Mouse (Mus musculus) liver, adult 2 months (tissue): Measurements from ENCODE around the gene Mettl26. TPM values are rescaled to one million over a fixed set of nuclear protein-coding genes. Genes with fewer than 3 reads are reported as not detected.

ENCODE experiments used
- DNase-seq: peaks from one replicate; pipeline ENCODE4 v3.0.0-alpha.2; 2011; ENCODE audit warnings: low read depth, low spot score; ENCODE audit errors: extremely low read depth
- H3K27ac ChIP-seq: fragments of 200-500 bp; replicated peaks from 2 replicates; pipeline ENCODE4 v1.5.1; 2012; ENCODE audit warnings: low read depth, mild to moderate bottlenecking, control low read depth, inconsistent platforms, low read length; ENCODE audit not compliant: insufficient read depth
- H3K27me3 ChIP-seq: fragments of 200-500 bp; 2 replicates; pipeline ENCODE4 v1.6.1; 2012; ENCODE audit warnings: mild to moderate bottlenecking, moderate library complexity, low read length, inconsistent platforms; ENCODE audit not compliant: control insufficient read depth, insufficient read depth
- H3K36me3 ChIP-seq: fragments of 200-500 bp; 2 replicates; pipeline ENCODE4 v1.6.1; 2012; ENCODE audit warnings: low read length, inconsistent platforms; ENCODE audit not compliant: control insufficient read depth, insufficient read depth
- H3K4me1 ChIP-seq: fragments of 200-500 bp; 2 replicates; pipeline ENCODE4 v1.6.1; 2011; ENCODE audit warnings: low read length; ENCODE audit not compliant: control insufficient read depth, insufficient read depth
- H3K4me3 ChIP-seq: fragments of 200-500 bp; 2 replicates; pipeline ENCODE4 v1.5.1; 2011; ENCODE audit warnings: low read depth, mild to moderate bottlenecking, control low read depth, low read length, moderate library complexity; ENCODE audit not compliant: insufficient read depth
- H3K79me2 ChIP-seq: fragments of 200-500 bp; 2 replicates; pipeline ENCODE4 v1.6.1; 2012; ENCODE audit warnings: inconsistent platforms, mild to moderate bottlenecking, low read length, moderate library complexity; ENCODE audit not compliant: control insufficient read depth, insufficient read depth
- H3K9ac ChIP-seq: fragments of 200-500 bp; 2 replicates; pipeline ENCODE4 v1.6.1; 2012; ENCODE audit warnings: low read depth, mild to moderate bottlenecking, control low read depth, inconsistent platforms, low read length
- CTCF ChIP-seq: fragments of 200-500 bp; IDR thresholded peaks from 2 replicates; pipeline ENCODE4 v1.5.1; 2011; ENCODE audit warnings: low read depth, low read length, control low read depth
- POLR2A ChIP-seq: fragments of 200-500 bp; IDR thresholded peaks from 2 replicates; pipeline ENCODE4 v1.6.1; 2011; ENCODE audit warnings: low read length, control low read depth; ENCODE audit not compliant: insufficient read depth; ENCODE audit errors: extremely low read depth
- WGBS: fragments of 180-500 bp; shearing (Covaris S2); methylation state at CpG from one replicate; pipeline ENCODE4 v1.1.7; 2018; 5-methylcytosine and 5-hydroxymethylcytosine counted together
- polyA plus RNA-seq: library from polyadenylated mRNA; depleted of rRNA; stranded (reverse); fragments of >200 nt; gene quantifications from 2 replicates; pipeline ENCODE4 v1.2.3, GENCODE M21; 2012
- total RNA-seq: library from RNA; depleted of rRNA; stranded (reverse); fragments of >200 nt; gene quantifications from 2 replicates; pipeline ENCODE4 v1.2.3, GENCODE M21; 2014

Gene Mettl26
- total and polyA plus RNA-seq, 2 experiments, result 131 to 415 TPM

DNA sequence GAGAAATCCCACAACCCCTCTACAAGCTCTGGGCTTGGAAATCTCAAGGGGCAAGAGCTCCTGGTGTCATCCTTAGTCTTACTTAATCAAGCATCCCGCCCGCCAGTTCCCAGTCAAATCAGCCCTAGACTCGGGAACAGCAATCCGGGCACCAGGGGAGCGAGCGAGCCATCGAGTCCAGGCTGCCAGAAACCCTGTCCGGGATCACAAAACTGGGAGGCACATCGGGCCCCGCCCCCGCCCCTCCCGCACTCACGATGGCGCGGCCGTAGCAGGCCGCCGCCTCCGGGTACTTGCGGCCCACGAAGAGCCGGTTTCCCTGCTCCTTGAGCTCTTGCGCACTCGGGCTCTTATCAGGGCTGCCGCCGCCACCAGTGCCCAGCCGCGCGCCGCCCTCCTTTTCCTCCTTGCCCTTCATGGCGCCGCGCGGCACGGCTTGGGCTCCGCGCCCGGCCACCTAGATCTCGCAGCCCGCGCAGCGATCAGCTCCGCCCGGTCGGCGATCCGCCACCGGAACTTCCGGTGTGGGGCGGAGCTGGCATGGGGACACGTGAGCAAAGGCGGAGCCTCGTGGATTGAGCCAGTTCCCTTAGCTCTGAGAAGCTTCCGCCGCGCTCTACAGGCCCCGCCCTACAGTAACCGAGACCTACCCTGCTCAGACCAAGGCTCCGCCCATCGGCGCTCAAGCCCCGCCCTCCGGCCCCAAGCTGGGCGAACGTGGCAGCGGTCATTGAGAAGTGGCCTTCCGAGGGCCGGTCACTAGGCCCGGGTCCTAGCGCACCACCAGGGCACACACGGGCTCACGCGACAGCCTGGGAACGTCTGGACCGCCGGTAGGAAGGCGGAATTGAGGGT lies 42.2 kb upstream of the Mettl26 start:
- Histone ChIP-seq H3K9ac (peak overlapping the region; percentile 94), H3K4me3 (peak overlapping the region; percentile 80), H3K27me3 (no peaks in the 10 kb centered on the region), H3K36me3 (0 out of 2 replicates have a peak, but pooled peaks cover 4% of the 10 kb centered on the region), H3K27ac (peak overlapping the region; percentile 97), H3K79me2 (peaks cover 26% of the 10 kb centered on the region), H3K4me1 (peaks cover 51% of the 10 kb centered on the region)
- TF ChIP-seq POLR2A, result peak; percentile 66
- 0 out of 2 replicates have a peak, but pooled peaks have one; percentile 2 for TF ChIP-seq CTCF
- under 1% methylated on average over 76 of the region's 77 CpGs for WGBS
- peak; percentile 96 for DNase-seq

DNA sequence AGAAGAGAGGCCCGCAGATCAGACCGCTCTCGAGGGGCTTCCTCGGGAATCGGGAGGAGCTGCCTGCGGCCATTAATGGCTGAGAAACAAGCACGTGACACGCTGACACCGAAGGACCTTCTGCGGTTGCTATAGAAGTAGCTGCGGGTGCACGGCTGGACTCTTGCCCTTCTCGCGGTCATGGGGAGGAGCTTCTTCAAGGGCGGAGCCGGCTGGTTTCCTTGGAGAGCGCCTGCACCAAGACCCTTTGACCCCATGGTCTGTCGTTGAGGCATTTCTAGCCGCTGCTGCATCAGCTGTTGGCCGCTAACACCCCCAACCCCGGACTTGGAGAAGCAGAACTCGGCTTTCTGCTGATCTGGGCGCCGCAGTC lies 41.6 kb upstream of the Mettl26 start, which contains the start of gene Stub1:
Stub1 (minus strand) TSS at position 114 of the 373 bp plus-strand sequence.
- no peak for TF ChIP-seq CTCF
- peak within 1 kb of the TSS; percentile 80 for H3K4me3 ChIP-seq
- no peaks in the 10 kb centered on the region for H3K27me3 ChIP-seq
- H3K27ac ChIP-seq, result peak within 1 kb of the TSS; percentile 97
- peak within 1 kb of the TSS; percentile 94 for H3K9ac ChIP-seq
- peaks cover 26% of the 10 kb centered on the region for H3K79me2 ChIP-seq
- peak; percentile 94 for DNase-seq
- WGBS, result under 1% methylated on average over 24 of the region's 24 CpGs
- peaks cover 56% of the 10 kb centered on the region for H3K4me1 ChIP-seq
- 0 out of 2 replicates have a peak, but pooled peaks cover 4% of the 10 kb centered on the region for H3K36me3 ChIP-seq

DNA sequence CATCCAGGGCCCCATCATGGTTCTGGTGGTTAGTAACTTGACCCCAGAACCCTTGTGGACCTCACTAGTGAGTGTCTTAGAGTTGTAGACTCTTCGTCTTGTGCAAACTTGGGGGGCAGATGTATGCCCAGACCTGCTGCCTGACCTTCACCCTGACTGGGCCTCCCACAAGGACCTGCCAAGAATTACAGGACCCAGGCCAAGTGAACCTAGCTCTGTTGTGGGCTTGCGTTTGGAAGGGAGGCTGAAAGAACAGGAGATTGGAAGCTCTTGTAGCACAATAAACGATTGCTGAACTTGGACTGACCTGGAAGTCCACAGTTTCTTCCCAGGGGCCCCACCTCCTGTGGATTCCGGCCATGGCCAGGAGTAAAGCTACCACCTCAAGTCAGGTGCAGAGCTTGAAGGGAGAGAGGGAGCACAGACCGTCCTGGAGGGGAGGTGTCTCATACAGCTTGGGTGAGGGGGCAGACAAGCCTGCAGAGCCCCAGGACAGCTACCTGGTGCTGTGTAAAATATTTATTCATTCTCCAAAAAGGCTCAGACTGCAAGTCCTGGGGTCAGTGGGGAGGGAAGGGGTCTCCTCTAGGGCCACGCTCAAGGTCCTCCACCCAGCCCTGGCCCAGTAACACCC lies 40.8 kb upstream of the Mettl26 start:
- 0 out of 2 replicates have a peak, but pooled peaks cover 4% of the 10 kb centered on the region for H3K36me3 ChIP-seq

DNA sequence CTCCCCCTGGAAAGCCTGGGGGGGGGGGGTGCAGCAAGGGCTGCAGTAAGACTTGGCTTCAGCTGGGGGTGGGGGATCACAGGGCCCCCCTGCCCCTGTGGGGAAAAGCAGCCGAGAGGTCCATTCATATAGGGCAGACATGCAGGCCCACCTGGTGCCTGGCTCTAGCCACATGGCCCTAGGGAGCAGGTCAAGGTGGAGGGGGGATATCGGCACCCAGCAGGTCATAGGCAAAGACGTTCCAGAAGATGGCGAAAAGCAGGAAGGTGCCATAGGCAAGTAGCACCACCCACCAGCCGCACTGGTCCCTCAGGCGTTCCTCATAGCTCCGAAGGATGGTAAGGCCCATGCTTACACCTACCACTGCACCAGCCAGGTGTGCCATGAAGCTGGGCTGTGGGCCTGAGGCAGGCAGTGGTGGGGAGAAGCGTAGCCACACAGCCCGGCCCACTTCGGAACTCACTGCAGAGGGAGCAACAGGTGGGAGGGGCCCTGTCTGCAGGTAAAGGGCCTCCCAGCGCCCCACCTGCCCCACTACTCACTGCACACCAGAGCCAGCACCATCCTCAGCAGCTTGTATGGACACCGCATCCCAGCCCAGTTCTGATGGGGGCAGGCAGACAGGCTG lies 40.2 kb upstream of the Mettl26 start:
- DNase-seq, result no peak
- H3K27me3 ChIP-seq, result no peaks in the 10 kb centered on the region
- 0 out of 2 replicates have a peak, but pooled peaks cover 4% of the 10 kb centered on the region for H3K36me3 ChIP-seq
- H3K79me2 ChIP-seq, result peaks cover 26% of the 10 kb centered on the region
- peaks cover 62% of the 10 kb centered on the region for H3K4me1 ChIP-seq
- peak overlapping the region; percentile 97 for H3K27ac ChIP-seq
- peak overlapping the region; percentile 75 for H3K4me3 ChIP-seq
- 52% methylated on average over 12 of the region's 12 CpGs for WGBS
- TF ChIP-seq CTCF (no peak), POLR2A (no peak)
- peak overlapping the region; percentile 64 for H3K9ac ChIP-seq

More for the DNA sequence above, 40.8 kb upstream of the Mettl26 start:
- H3K27me3 ChIP-seq, result no peaks in the 10 kb centered on the region
- peak overlapping the region; percentile 97 for H3K27ac ChIP-seq
- WGBS, result 5% methylated on average over 6 of the region's 6 CpGs
- peak; percentile 98 for DNase-seq
- H3K79me2 ChIP-seq, result peaks cover 26% of the 10 kb centered on the region
- H3K9ac ChIP-seq, result peak overlapping the region; percentile 65
- peak overlapping the region; percentile 75 for H3K4me3 ChIP-seq
- TF ChIP-seq POLR2A, result no peak
- no peak for TF ChIP-seq CTCF
- H3K4me1 ChIP-seq, result peaks cover 62% of the 10 kb centered on the region

DNA sequence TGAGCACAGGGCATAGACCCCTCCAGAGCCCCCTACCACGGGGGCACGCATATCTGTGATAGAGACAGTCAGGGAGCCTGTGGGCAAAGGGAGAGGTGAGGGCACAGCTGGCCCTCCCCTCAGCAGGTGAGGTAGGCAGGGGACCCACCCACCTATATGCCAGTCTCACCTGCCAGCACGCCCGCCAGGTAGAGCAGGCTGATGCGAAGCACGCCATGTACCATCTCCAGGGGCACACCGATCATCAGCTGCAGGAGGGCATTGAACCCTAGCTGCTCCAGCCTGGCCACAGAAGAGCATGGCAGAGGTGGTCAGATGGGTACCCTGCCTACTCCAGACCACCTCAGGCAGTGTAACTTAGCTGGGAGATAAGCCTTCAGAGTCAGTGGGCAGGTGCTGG lies 39.6 kb upstream of the Mettl26 start:
- 78% methylated on average over 7 of the region's 7 CpGs for WGBS
- Histone ChIP-seq H3K4me1 (peaks cover 65% of the 10 kb centered on the region), H3K27ac (no peak overlapping the region), H3K36me3 (0 out of 2 replicates have a peak, but pooled peaks cover 2% of the 10 kb centered on the region), H3K27me3 (no peaks in the 10 kb centered on the region), H3K9ac (peak overlapping the region; percentile 64; the same call in 1 of the 2 replicates), H3K79me2 (peaks cover 26% of the 10 kb centered on the region), H3K4me3 (peak overlapping the region; percentile 5; the same call in 1 of the 2 replicates)
- TF ChIP-seq POLR2A (0 out of 2 replicates have a peak, but pooled peaks have one; percentile 12), CTCF (no peak)
- no peak for DNase-seq
